Mouse (Mus musculus): ENCODE data around the gene Cacfd1.

The Cacfd1 gene

DNA sequence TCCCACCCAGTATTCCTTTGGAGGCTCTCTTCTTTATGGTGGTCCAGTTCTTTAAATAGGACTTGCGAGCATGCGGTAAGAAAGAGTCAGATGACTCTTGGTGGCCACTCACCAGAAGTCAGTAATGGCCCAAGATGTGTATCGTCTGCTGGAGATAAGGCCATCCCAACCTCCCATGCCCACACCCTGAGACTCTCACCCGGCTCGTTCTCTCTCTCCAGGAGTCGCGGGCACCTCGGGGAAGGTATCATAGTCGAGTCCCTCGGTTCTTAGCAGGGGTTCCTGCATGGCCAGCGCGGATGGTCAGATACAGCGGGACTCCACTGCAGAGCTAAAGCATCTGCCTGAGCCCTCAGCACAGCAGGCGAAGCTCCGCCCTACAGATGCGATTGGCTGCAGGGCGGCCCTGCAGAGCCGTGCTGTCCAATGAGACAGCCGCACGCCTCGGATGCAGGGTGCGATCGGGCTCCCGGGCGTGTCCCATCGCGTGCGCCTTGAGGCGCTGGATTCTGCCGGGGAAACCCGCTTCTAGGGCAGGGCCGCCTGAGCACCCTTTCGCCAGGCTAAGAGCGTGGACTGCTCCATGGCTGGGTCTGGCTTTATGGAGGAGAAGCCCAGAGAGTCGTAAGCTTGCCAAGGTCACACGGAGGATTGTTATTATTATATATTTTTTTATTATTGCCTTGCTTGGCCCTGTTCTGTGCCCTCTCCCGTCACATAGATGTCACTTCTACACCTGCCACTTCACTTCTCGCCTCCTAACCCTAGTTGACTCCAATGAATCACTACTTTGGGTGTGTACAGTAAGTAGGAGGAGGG, 18.1 kb downstream of the Cacfd1 start, which contains the start of gene Slc2a6:
Slc2a6 (minus strand) TSS at position 381 of the 819 bp plus-strand sequence.
- peak; percentile 88 to 90 for DNase-seq

DNA sequence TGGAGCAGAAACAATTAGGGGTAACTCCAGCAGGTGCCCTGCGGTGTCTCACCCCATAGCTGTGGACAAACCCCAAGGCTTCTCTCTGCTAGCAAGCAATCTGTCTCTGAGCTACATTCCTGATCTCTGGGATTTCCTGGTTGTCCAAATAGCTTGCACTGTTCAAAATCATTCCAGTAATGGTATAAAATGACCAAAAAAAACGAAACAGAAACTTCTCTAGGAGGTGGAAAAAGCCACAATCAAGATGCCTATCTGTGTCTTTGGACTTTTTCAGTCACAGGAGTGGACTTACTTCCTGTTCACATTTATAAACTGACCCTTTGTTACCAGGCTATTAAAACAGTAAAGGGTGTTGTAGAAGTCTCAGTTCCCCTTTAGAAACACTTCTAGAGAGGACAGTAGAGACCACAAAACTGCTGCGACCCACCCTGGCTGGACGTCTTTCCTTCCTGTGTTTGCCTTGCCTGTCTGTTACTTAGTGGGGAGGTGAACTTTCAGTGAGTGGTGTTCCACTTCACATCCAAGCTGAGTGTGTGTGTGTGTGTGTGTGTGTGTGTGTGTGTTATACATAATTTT, 18.8 kb downstream of the Cacfd1 start:
- peak in 1 of 2 experiments; percentile 36 for DNase-seq

DNA sequence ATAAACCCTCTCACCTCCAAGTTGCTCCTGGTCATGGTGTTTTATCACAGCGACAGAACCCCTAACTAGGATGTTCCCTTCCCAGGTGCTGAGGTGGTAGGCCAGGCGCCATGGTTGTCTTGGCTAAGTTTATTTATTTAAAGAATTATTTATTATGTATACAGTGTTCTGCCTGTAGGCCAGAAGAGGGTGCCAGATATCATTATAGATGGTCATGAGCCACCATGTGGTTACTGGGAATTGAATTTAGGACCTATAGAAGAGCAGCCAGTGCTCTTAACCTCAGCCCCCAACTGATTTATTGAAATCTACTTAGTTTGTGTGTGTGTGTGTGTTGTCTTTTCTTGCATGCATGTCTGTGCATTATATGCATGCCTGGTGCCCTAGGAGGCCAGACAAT, 22.6 kb downstream of the Cacfd1 start:
- no peak for DNase-seq

DNA sequence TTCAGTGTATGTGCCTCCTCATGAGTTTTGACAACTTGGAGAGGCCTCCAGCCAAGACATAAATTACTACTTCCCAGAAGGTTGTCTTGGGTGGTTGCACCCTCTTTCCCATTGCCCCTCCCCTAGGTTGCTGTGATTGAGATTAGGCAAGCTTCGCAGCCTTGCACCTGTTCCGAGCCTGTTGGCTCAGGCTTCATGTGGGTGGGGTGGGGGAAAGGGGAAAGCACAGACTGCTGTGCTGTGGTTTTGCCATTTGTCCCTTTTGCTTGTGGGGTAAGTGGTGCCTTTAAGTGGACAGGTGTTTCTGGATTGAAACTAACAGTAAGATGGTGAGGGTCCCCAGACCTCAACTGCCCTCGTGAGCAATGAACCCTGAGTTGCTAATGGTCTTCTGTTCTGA, 26.3 kb downstream of the Cacfd1 start:
- peak in 1 of 2 experiments; percentile 2 for DNase-seq

DNA sequence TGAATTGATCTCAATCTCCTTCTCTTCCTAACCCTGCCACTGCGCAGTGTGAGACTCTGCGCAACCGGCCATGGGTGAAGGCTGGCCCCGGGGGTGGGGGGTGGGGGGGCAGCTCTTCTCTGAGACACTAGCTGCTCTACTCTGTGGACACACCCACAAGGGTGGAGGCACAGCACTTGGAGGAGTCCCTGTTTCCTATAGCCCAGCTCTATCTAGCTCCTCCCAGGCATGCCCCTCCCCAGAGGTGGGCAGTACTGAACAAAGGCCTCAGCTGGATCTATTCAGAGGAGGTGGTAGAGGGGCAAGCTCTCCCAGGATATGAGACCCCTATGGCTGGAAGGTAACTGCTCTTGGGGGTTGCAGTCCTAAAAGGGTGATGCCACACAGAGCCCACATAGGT, 27.3 kb downstream of the Cacfd1 start:
- DNase-seq = no peak

DNA sequence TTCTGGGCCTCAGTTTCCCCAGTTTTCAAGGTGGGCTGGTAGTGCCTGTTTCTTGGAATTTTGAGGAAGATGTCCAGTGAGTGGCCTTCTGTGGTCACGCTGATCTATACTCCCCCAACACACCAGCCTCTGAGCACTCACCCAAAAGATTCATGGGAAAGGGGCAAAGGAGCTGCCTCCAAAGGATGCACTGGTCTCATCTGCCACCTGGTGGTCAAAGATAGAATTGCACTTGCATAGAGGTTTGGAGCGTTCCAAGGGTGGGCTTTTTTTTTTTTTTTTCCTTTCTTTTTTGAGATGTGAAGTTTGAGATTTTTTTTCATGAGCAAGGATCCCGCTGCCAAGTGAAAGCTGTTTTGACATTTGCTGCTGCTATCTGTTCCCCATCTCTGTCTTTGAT, 28.9 kb downstream of the Cacfd1 start:
- peak; percentile 44 to 68 for DNase-seq

DNA sequence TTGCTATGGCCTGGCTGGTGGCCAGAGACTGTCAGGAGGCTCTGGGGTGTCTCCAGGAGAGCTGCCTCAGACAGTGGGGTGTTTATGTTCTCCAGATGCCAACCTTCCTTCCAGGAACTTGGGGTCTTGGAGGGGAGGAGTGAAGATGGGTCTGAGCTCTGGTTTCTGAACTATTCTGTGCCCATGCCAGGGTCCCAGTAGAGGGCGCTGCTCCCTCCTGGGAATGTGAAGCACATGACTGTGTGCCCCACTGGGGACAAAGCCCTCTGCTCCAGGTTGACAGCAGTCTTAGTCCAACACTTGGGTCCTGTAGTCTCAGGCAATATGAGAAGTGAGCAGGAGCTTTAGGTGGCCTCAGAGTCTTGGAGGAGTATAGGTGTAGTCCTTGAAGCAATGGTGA, 29.6 kb downstream of the Cacfd1 start:
- DNase-seq = no peak

DNA sequence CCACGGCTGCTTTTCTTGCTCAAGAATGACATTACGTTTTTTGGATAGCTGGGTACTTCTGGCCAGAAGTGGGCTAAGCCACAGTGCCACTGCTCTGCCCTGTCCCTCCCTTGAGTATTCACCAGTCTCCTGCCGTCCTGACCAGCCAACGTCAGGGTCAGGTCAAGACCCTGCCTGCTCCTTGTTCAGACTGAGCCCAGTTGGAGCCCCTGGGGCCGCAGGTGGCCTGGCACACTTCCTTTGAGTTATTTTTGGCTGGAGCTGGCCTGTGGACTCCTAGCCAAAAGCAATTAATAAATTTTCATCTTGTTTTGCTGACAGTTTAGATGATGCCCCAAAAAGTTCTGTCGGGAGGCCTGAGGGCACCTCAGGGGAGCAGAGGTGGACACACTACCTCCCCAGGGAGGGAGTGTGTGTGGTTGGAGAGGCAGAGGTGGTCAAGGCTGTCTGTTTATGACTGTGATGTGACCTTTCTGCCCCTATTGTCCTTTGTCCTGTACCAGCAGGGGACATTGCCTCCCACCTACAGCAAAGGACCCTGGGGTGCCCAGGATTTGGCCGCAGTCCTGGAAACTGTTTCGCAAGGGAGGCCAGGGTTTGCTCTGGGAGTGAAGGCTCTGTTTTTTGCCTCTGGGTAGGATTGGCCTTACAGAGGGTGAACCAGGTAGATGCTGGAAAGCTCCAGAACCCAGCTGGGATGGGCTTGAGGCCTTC, 32.6 kb downstream of the Cacfd1 start:
- no peak for DNase-seq

DNA sequence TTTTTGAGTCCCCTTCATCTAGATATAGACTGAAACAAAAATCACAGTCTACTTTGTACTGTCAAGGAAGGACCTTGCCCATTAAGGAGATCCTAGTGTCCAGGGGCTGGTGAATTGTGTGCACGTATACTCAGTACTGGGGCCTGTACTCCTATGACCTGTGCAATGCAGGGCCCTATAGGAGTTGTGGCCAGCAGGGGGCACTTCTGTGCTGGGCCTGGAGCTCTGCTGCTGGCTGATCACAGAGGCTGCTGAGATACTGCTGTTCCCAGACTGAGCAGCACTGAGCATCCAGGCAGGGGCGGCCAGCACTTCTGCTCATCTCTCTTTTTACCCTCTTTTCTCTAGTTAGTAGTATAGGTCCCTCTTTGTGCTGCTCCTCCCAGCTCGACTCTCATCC, 33.7 kb downstream of the Cacfd1 start:
- peak; percentile 68 to 73 for DNase-seq

DNA sequence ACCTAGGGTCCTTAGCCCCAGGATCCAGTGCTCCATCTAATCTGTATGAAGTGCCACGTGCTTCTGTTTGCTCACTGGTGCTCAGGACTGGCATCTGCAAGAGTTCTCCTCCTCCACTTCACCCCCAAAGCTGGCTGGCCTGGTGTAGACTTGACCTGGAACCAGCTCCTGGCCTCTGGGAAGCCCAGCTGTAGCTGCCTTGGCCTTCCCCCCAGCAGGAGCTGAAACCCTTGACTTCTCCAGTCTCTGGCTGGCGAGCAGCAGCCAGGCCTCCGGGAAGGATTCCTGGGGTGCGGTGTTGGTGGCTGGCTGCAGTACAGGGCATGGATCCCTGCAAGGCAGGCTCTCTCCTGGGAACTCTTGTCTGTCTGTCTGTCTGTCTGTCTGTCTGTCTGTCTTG, 34.4 kb downstream of the Cacfd1 start:
- DNase-seq = peak; percentile 35 to 51

DNA sequence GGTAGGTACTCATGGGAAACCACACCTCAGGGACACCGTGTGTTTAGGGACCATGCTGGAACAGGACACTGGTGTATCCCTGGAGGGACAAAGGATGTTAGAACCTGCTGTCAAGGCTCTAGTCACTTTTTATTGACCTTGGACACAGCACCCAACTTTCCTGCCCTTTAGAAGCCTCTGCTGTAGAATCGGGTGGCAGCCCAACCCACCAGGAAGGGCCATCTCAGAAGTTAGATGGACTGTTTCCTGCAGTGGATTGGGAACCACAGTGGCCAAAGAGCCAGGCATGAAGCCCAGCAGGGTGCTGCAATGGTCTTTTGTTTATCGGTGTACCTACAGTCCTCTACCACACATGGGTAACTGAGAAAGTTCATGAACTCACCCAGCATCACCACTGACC, 34.9 kb downstream of the Cacfd1 start:
- no peak for DNase-seq

DNA sequence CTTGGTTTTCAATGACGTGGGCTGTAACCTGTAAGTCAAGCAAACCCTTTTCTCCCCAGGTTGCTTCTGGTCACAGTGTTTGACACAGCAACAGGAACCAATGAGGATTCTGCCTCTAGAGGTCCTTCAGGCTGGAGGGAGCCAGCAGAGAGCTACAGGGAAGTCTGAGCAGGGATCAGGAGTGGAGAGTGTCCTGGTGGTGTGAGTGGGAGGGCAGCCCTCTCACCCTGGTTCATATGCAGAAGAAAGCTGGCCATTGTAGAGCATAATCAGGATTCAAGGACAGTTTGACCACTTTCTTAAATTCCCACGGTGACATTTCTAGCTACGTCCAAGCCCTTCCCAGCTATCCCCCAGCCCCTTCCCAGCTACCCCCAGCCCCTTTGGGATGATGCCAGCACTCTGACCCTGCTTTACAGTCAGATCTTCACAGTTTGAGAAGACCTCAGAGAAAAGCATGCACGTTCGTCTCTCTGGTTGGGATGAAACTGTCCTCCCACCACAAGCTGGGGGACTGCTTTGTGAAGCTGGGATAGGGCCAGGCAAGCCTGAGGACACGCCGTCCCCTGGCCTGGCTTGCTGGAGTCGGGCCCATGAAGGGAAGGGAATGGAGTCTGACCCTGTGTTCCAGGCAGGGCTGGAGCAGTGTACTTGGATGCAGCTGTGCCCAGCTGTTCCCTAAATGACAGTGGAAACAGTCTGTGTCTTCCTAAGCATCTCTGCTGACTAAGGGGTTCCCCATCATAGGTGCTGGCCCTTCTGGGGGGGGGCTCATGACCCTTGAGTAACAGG, 36.4 kb downstream of the Cacfd1 start:
- DNase-seq = peak; percentile 62 to 76

DNA sequence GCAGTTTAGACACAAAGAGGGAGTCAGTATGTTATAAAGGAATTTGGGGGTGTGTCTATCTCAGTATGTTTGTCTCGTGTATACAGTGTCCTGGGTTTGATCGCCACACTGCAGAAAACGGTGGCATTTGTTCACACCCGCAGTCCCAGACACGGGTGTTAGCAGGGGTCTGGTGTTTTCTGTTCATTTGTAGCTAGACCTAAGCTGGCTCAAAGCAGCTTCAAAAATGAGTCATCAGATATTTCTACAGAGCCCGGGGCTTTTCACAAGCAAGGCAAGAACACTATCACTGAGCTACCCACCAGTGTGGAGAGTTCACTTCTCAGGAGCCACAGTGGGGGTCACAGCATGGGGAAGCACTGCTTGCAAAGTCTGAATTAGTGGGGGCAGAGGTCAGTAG, 39.7 kb downstream of the Cacfd1 start:
- DNase-seq = no peak

DNA sequence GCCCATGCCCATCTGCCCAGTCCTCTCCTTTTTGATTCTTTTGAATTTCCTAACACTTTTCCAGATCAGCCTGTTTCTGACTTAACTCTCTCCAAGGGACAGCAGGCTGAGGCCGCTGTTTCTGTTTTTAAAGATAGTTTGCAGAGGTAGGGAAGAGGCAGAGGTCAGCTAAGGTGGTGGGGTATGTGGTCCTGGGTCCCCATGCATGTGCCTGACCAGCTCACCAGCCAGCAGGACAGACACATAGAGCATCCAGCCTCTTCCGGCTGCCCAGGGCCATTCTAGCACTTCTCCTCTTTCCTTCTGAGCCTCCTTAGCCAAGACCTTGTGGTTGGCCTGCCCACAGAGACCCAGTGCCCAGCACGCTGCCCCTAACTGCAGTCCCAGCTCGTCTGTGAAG, 48.5 kb downstream of the Cacfd1 start:
- DNase-seq = no peak

DNA sequence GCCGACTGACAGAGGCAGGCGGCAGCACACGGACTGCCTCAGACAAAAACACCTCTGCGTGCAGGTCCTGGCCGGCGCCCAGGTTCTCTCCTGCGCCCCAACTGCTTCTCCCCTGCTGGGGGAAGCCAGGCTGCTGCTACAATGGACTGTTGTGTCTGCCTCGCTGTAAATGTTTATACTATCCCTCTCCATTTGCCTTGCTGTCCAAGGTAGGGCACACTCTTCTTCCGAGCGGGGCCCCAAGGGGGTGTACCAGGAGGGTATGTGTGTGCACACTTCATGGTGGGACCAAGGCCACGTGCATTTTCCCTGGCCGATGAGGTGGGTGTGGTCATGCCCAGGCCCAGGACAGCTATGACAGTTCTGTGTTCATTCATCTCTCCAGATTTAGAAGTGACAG, 49.0 kb downstream of the Cacfd1 start:
- DNase-seq = no peak

DNA sequence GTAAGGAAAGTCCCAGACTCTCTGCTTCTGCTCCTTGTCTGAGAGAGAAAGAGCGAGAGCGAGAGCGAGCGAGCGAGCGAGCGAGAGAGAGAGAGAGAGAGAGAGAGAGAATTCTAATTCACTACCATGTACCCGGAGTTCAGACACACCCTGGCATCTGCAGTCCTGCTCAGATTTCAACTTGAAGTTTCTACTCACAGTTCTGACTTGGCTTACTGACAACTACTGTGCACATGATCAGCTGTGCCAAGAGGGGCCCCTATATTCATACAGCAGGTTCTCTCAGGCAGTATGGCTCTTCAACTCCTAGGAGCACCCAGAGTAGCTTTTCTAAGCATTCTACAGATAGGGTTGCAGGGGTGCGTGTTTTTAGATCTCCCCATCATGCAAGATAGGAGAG, 49.5 kb downstream of the Cacfd1 start:
- DNase-seq = peak in 1 of 2 experiments; percentile 39

DNA sequence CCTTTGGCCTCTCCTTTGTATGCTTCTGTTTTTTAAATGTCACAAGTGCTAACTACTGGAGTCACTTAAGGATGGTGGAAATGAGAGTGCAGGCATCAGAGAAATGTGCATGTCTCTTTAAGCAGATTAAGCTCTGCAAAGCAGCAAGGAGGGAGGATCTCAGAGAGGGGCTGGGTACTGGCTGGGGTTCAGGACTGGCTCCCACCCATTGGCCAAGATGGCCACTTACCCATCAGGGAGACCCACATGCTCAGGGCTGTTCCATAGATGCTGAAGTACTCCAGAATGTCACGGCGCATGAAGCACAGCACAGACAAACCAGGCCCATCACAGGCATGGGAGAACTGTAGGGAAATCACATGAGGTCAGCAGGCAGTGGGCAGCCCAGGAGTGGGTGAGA, 57.4 kb downstream of the Cacfd1 start:
- DNase-seq = no peak

DNA sequence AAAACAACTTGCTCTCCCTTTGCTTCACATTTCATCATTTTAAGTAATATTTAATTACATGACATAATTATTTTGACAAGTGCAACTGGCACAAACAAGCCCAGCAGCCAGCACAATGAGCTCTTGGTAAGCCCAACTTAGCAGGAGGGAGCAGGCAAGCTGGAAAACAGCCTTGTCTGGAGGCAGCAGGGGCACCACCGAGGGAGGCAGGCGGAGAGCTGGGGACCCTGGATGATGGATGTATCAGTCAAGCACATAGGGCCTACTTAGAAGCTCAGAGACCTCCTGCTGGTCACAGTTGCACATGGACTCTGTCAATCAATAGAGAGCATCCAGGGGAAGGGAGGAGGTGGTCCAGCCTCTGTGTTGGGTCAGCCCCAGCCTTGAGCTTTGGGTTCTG, 58.3 kb downstream of the Cacfd1 start:
- no peak for DNase-seq

DNA sequence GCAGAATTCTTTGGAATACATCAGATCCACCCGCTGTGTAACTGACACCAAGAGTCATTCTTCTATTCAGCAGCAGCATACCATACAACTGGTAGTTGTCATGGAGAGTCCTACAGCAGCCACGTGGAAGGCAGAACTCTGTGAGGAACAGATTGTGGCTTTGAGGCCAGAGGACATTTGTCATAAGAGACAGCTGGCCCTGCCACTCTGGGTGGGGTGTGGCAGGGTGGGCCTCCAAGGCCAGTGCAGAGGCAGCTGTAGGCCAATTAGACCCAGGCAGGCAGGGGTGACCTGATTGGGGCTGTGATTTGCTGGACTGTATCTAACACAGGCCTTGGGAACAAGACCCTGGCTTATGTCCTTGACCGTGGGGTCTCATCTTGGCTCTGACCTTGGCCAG, 59.9 kb downstream of the Cacfd1 start:
- no peak for DNase-seq

DNA sequence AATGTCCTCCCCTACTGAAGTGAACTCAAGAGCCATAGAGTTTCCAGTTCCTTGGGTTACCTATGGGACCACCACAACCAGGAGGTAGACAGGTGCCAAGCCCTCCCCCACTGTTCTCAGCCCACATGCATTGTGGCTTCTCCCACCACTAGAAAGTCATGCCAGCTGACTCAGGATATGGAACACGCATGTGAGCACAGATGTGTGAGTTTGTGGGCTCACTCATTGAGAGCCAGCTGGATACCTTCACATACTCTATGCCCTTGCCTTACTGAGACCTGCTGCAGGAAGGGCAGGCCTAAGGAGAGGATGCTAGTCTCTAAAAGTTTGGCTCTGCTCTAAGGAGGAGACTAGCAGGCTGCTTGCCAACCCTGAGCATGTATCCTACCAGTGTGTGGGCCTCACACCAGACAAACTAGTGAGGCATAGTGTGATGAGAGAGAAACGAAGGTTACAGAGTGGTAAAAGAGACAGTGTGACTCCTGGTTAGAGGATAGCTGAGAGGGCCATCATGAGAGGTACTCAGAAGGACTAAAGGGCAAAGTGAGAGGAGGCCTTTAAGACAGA, 60.6 kb downstream of the Cacfd1 start:
- no peak for DNase-seq

Data from lung, adult 18-20 months (tissue).